Mouse (Mus musculus): ENCODE measurements at regions not wholly inside any gene's neighbourhood (a gene's known extent, or its start where the extent isn't known, plus 50 kb on each side); places are given as distances from the start of the nearest gene placed in this dataset.

- 54% methylated on average over 5 of the region's 5 CpGs for WGBS
- Histone ChIP-seq H3K27ac (ENCODE audit: low read length) (no peak overlapping the region), H3K36me3 (ENCODE audit: control insufficient read depth, insufficient read depth) (no peaks in the 10 kb centered on the region), H3K4me1 (ENCODE audit: control insufficient read depth, insufficient read depth, low read length) (no peaks in the 10 kb centered on the region), H3K9ac (ENCODE audit: low read length) (no peak overlapping the region), H3K27me3 (ENCODE audit: control insufficient read depth, insufficient read depth, low read length) (no peaks in the 10 kb centered on the region), H3K9me3 (replicated peaks; ENCODE audit: control insufficient read depth, low read length) (no peaks in the 10 kb centered on the region), H3K4me2 (ENCODE audit: low read depth, low read length) (no peak overlapping the region), H3K4me3 (ENCODE audit: low read length) (no peak overlapping the region)
- no peak for ATAC-seq (replicated peaks; ENCODE audit: extremely low read depth, insufficient read depth, low FRiP score)
Measured at GRCm38 (mm10) chr2:22105150-22105549, 122.2 kb upstream of the Myo3a start.

DNA sequence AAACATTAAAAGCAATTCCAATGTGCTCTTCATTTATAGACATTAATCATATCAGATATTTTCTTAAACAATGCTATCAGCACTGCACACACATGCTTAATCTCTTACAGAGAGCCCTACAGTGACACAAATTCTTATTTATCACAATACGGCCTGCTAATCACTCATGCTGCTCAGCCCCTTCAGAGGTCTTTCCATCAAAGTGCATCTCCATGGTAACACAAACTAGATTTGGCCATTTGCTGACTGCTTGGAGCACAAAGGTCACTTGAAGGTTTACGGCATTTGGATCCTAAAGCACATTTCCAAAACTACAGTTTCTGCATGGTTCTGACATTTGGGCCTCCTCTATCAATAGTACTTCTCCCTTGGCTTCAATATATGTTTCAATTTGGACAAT is 77.6 kb upstream of the Myo3a start:
- no peak overlapping the region for H3K27ac ChIP-seq (ENCODE audit: low read length)
- no peak overlapping the region for H3K9ac ChIP-seq (ENCODE audit: low read length)
- no peaks in the 10 kb centered on the region for H3K36me3 ChIP-seq (ENCODE audit: control insufficient read depth, insufficient read depth)
- H3K4me2 ChIP-seq (ENCODE audit: low read depth, low read length): no peak overlapping the region
- ATAC-seq (replicated peaks; ENCODE audit: extremely low read depth, insufficient read depth, low FRiP score): no peak
- WGBS: 33% methylated on average over 2 of the region's 2 CpGs
- H3K4me3 ChIP-seq (ENCODE audit: low read length): no peak overlapping the region
- H3K9me3 ChIP-seq (replicated peaks; ENCODE audit: control insufficient read depth, low read length): no peaks in the 10 kb centered on the region
- H3K4me1 ChIP-seq (ENCODE audit: control insufficient read depth, insufficient read depth, low read length): no peaks in the 10 kb centered on the region
- no peaks in the 10 kb centered on the region for H3K27me3 ChIP-seq (ENCODE audit: control insufficient read depth, insufficient read depth, low read length)

GRCm38 (mm10) chr2:22156576-22156975 is 70.7 kb upstream of the Myo3a start:
- H3K27me3 ChIP-seq (ENCODE audit: control insufficient read depth, insufficient read depth, low read length): no peaks in the 10 kb centered on the region
- H3K4me1 ChIP-seq (ENCODE audit: control insufficient read depth, insufficient read depth, low read length): no peaks in the 10 kb centered on the region
- no peak for ATAC-seq (replicated peaks; ENCODE audit: extremely low read depth, insufficient read depth, low FRiP score)
- H3K4me3 ChIP-seq (ENCODE audit: low read length): no peak overlapping the region
- no peak overlapping the region for H3K27ac ChIP-seq (ENCODE audit: low read length)
- H3K9me3 ChIP-seq (replicated peaks; ENCODE audit: control insufficient read depth, low read length): no peaks in the 10 kb centered on the region
- no peaks in the 10 kb centered on the region for H3K36me3 ChIP-seq (ENCODE audit: control insufficient read depth, insufficient read depth)
- 56% methylated on average over 2 of the region's 2 CpGs for whole genome bisulfite sequencing
- no peak overlapping the region for H3K4me2 ChIP-seq (ENCODE audit: low read depth, low read length)
- H3K9ac ChIP-seq (ENCODE audit: low read length): no peak overlapping the region

DNA sequence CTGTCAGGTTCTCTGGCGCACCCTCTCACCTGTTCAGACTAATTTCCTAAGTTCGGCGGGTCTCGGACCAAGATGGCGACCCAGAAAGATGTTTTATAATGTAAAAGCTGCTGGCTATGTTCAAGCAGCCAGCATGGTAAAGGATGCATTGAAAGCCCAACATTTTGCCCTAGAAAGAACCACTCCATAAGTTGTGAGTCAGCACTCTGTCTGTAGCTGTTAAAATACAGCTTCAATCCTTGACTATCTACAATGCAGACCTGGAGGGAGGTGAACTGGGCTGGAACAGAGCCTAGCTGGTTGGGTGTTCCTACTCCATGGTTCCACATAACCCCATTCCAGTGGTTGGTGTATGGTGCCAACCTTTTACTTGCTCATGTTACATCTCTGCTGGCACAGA is 61.9 kb upstream of the Myo3a start:
- Histone ChIP-seq H3K9ac (ENCODE audit: low read length) (no peak overlapping the region), H3K4me1 (ENCODE audit: control insufficient read depth, insufficient read depth, low read length) (no peaks in the 10 kb centered on the region), H3K4me2 (ENCODE audit: low read depth, low read length) (no peak overlapping the region), H3K36me3 (ENCODE audit: control insufficient read depth, insufficient read depth) (no peaks in the 10 kb centered on the region), H3K9me3 (replicated peaks; ENCODE audit: control insufficient read depth, low read length) (no peaks in the 10 kb centered on the region), H3K27ac (ENCODE audit: low read length) (no peak overlapping the region), H3K4me3 (ENCODE audit: low read length) (no peak overlapping the region), H3K27me3 (ENCODE audit: control insufficient read depth, insufficient read depth, low read length) (no peaks in the 10 kb centered on the region)
- WGBS: 79% methylated on average over 4 of the region's 5 CpGs
- no peak for ATAC-seq (replicated peaks; ENCODE audit: extremely low read depth, insufficient read depth, low FRiP score)

GRCm38 (mm10) chr2:22165919-22166318 is 61.4 kb upstream of the Myo3a start:
- Histone ChIP-seq H3K9ac (ENCODE audit: low read length) (no peak overlapping the region), H3K27me3 (ENCODE audit: control insufficient read depth, insufficient read depth, low read length) (no peaks in the 10 kb centered on the region), H3K36me3 (ENCODE audit: control insufficient read depth, insufficient read depth) (no peaks in the 10 kb centered on the region), H3K27ac (ENCODE audit: low read length) (no peak overlapping the region), H3K9me3 (replicated peaks; ENCODE audit: control insufficient read depth, low read length) (no peaks in the 10 kb centered on the region), H3K4me1 (ENCODE audit: control insufficient read depth, insufficient read depth, low read length) (no peaks in the 10 kb centered on the region), H3K4me2 (ENCODE audit: low read depth, low read length) (no peak overlapping the region), H3K4me3 (ENCODE audit: low read length) (no peak overlapping the region)
- no peak for ATAC-seq (replicated peaks; ENCODE audit: extremely low read depth, insufficient read depth, low FRiP score)
